Mouse (Mus musculus): ENCODE data around the gene Btrc. TPM values are rescaled to one million over a fixed set of nuclear protein-coding genes. Genes with fewer than 3 reads are reported as not detected.
A peak's percentile ranks its signal among the peaks of the same experiment; 100 is the strongest.
"Not testable (repeated sequence)": the region's sequence is repeated elsewhere in the genome, so short reads cannot be mapped to it uniquely, and the experiment has no call there.

Gene Btrc
- total RNA-seq (2021) (10 to 100 TPM; 31.7 to 34.8 TPM), polyA plus RNA-seq (2012; rRNA removed) (7.8 and 10.5 TPM in 2 replicates)
- long read RNA-seq, transcript Btrc-201 (15 exons, 2,978 nt), result major isoform, 11 of 43 reads
- long read RNA-seq, transcript Btrc-202 (14 exons, 2,064 nt), result minor isoform, 5 of 43 reads
- long read RNA-seq, partial matches to known transcripts, result 4 of 43 reads
- long read RNA-seq, other reads (novel, unspliced or antisense), result 23 of 43 reads

DNA sequence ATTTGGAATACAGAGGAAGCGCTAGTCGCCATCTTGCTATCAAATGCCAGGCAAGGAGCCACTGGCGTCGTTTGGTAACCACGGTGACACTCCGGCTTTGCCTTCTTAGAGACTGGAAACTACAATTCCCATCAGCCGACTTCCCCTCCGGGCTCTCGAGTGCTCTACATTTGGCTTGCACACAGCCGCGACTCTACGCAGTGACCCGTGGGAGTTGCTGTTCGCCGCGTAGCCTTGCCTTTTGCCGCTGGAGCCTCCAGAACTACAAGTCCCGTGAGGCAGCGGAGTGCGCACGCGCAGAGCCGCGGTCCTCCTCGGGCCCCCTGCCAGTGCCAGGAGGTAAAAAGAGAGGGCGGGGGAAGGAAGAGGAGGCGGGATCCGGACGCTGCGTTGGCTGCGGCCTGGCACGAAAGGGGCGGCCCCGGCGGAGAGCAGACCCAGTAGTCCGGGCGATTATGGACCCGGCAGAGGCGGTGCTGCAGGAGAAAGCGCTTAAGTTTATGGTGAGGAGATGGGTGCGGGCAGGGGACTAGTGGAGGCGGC is at the start of gene Btrc:
TSS of gene Btrc (plus strand) at position 351 of the 543 bp plus-strand sequence.
- DNase-seq, result peak; percentile 100

- DNase-seq, result no peak
Observed at GRCm38 (mm10) chr19:45317473-45317882, 46.1 kb upstream of the Btrc start.

GRCm38 (mm10) chr19:45321062-45321461 is 42.5 kb upstream of the Btrc start:
- no peak for DNase-seq

DNA sequence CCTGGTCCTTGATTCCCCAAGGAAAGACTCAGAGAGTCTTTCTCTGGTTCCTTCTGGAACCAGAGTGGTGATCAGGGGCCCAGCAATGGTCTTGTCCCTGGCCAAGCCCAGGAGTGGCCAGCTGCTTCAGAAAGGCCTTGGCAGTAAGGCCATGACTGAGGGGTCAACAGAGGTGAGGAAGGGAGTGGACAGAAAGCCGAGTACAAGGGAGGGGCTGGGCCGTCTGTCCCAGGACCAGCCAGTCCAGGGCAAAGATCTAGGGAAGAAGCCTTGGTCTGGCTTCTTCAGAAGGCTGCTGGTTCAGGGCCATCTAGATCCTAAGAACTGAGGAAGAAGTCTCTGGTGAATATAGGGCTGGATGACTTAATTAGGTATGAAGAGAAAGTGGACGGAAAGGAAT is 34.5 kb upstream of the Btrc start:
- peak; percentile 54 for DNase-seq

DNA sequence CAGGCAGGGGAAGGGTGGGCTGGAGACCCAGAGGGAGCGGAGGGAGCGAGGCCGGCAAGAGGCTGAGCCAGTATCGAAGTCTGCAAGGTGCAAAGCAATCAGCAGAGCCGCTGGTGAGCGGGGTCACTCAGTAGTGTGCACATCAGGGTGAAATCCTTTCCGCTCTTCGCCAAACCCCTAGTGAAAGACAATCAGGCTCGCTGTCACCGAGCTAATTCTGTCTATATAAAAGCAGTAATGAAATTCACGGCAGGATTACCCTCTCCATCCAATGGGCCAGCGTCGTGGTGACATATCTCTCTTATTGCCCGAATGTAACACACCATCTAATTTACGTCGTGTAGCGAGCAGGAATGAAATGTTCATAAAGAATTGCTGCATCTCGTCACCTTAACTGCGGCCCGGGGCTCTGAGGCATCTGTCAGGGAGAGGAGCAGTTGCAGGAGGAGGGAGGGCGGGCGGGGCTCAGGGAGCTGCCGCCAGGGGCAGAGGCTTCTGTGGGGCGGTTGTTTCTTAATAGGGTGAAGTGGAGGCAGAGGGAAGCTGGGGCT is 33.7 kb upstream of the Btrc start:
- no peak for DNase-seq

DNA sequence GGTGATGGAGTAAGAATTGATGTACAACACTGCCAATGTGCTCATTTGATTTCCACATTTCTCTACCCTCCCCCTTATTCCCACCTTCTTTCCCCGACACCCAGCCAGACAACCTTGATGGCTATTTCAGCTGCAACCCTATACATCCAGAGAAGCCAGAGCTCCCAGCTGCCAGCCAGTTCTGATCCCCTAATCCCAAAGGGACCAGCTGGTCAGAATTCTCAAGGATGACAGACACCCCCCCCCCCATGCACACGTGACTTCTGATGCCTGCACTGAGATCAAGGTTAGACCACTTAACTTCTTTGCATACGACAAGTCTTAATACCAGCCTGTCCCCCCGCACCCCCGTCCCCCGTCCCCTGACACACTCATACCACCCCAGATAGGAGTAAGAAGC is 26.8 kb upstream of the Btrc start:
- no peak for DNase-seq

- DNase-seq, result no peak
Observed at GRCm38 (mm10) chr19:45338182-45338581, 25.4 kb upstream of the Btrc start.

DNA sequence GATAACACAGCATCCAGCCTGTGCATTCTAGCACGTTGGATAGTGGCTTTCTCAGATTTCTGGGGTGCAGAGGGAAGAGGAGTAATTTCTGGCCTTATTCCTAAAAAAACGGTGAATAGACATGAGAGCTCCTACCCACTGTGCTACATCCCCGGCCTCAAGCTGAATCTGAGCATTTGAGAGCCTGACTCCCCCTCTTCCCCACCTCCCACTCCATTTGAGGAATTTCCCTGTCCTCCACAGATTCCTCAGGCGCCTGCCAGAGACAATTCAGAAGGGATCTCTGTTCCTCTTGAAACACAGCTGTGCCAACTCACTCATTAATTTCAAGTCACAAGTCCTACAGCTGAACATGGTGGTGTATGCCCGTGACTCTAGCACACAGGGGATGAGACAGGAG is 19.6 kb upstream of the Btrc start:
- DNase-seq, result no peak

GRCm38 (mm10) chr19:45348188-45348587 is 15.3 kb upstream of the Btrc start:
- DNase-seq, result no peak

DNA sequence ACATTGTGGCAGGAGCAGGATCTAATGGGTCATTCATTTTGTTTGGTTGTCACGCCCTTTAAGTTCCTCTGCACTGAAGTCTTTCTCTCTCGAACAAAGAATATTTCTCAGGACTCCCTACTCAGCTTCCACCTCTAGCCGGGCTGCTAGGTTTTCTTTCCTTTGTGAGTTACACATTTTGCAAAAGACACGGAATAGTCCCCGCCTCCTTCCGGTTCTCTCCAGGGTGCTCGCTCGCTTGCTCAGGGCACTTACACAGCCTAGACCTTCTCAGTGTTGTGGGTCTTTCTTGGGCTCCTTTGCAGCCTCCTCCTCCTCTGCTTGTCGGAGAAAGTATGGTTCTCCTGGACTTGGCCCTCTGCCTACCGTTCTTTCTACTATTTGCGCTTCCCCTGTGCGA is 13.1 kb upstream of the Btrc start:
- DNase-seq, result no peak

DNA sequence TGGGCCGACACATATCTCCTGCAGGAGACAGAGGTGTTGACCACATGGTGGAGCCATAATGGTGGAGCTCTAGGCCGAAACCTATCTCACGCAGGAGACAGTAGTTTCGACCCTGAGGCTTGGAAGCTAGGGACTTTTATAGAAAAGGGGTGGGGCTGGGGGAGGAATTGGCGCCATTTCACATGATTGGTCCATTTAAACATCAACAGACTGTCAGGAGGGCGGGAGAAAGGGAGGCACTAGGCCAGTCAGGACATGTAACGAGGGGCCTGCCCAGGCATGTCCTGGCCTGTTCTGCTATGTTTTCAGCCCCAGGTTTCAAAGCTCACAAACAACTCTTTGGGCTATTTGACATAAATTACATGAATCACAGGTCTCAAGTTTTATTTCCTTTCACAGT is 10.8 kb upstream of the Btrc start:
- not testable (repeated sequence) for DNase-seq

GRCm38 (mm10) chr19:45355678-45356077 is 7.9 kb upstream of the Btrc start:
- no peak for DNase-seq

DNA sequence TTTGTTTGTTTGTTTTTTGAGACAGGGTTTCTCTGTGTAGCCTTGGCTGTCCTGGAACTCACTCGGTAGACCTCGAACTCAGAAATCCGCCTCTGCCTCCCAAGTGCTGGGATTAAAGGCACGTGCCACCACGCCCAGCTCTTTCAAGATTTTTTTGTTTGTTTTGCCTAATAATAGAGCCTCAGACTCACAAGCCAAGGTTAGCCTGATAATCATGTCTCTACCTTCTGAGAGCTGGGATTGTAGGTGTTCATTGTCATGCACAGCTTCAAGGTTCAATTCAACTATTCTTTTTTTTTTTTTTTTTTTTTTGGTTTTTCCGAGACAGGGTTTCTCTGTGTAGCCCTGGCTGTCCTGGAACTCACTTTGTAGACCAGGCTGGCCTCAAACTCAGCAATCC is 6.7 kb upstream of the Btrc start:
- not testable (repeated sequence) for DNase-seq

GRCm38 (mm10) chr19:45360486-45360885 is 3.0 kb upstream of the Btrc start:
- DNase-seq, result no peak

GRCm38 (mm10) chr19:45363933-45364391 is 428 bp downstream of the Btrc start:
- no peak for DNase-seq

- peak; percentile 17 for DNase-seq
Observed at GRCm38 (mm10) chr19:45366651-45367050, 3.1 kb downstream of the Btrc start.

- DNase-seq, result not testable (repeated sequence)
Observed at GRCm38 (mm10) chr19:45384815-45385214, 21.3 kb downstream of the Btrc start.

DNA sequence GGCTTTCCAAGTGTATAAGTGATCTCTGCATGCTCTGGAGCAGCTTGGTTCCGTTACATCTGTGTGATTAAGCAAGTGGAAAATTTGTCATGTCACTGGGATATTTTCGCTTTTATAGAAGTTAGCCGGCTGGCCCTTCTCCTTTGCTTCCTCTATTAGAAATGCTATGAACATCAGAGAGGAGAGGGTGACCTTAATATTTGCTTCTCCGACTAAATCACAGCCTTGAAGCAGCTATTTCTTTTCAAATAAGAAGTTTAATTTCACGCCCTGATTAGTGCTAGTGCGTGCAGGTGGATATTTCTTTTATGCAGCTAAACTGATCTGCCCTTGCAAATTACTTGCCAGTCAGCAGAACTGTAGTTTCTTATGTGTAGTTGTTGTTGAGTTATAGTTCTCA is 25.0 kb downstream of the Btrc start:
- no peak for DNase-seq

DNA sequence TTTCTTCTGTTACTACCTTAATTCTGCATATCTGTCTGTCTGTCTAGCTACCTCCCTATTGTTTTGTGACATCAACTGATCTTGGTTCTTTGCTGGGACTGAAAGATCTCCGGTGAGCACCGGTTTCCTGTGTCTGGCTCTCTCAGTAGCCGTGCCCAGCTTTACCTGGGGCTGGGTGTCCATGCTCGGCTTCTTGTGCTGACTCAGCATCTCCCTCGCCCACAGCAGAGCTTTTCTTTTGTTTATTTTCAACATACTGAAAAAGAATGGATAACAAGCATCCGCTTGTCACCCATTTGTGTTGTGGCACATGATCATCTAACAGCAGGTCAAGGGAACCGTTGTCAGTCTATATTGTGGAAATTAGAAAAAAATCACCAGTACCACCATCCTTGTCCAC is 30.5 kb downstream of the Btrc start:
- no peak for DNase-seq

DNA sequence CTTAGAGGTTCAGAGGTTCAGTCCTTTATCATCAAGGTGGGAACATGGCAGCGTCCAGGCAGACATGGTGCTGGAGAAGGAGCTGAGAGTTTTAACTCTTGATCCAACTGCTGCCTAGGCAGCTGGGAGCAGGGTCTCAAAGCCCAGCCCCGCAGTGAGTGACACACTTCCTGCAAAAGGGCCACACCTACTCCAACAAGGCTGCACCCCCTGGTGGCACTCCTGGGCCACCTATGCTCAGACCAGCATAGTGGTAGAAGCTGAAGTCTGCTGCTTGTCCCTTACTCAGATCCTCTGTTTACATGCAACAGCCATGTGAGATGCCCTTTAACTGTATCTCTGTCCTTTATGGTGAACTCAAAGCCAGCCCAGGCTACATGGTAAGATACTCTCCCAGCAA is 47.5 kb downstream of the Btrc start:
- no peak for DNase-seq

- no peak for DNase-seq
Observed at GRCm38 (mm10) chr19:45412694-45413093, 49.2 kb downstream of the Btrc start.

- DNase-seq, result no peak
Observed at GRCm38 (mm10) chr19:45413966-45414365, 50.4 kb downstream of the Btrc start.

- DNase-seq, result peak; percentile 26
Observed at GRCm38 (mm10) chr19:45417601-45418000, 54.1 kb downstream of the Btrc start.

GRCm38 (mm10) chr19:45422276-45422675 is 58.7 kb downstream of the Btrc start:
- no peak for DNase-seq
